Mouse (Mus musculus) embryo, embryonic 11.5 days (tissue): Measurements from ENCODE around the gene Gpd2.

Experiments used
- DNase-seq: peaks from one replicate; pipeline ENCODE4 v3.0.0-alpha.2; 2012; ENCODE audit warnings: low read depth, low spot score

The Gpd2 gene

GRCm38 (mm10) chr2:57251636-57252317 lies 14.3 kb downstream of the Gpd2 start:
- DNase-seq = no peak

DNA sequence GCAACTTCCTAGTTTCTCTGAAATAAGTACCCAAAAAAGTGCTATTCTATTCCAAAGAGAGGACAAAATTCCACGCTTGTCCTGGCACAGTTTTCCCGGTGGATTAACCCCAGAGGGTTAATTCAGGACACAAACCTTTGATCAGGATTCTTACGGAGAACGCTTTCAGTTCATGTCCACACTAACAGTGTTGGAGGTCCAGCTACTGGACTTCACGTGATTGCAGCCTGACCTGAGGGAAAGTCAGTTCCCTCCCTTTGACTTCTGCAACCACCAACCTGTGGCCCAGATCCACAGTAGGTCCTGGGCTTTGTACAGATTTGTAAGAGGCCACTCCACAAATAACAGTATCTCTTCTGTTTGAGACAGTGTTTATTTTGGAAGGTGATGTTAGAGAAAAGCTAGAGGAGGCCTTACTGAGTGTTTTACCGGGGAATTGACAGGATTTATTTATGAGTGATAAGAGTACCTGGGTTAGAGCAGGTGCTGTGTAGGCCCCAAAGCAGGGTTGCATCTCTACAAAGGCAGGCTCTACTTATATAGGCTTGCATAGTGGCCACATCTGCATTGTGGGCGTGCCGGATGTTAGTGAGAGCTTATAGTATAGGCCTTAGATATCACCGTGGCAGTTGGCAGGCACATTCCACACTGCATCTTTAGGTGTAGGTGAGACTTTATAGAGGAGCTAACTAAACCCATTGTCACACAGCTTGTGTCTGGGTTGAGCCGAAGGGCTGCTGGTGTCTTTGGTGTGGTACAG lies 15.3 kb downstream of the Gpd2 start:
- no peak for DNase-seq

DNA sequence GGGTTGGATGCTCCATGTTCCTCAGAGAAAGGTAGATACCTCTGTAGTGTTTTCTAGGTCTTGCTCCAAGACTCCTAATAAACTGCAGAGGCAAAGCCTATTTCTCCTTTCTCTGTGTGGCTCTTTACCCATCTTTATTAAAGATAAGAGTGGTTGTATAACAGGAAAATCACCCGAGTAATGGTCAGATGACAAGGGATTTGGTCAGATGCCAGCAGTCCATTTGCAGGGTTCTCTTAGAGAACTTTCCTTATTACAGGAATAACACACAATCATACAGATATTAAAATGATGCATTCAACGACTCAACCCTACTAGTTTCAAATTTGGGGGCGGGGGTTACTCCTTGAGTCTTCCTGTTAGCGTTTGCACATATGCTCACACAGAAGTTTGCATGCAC lies 16.8 kb downstream of the Gpd2 start:
- no peak for DNase-seq

GRCm38 (mm10) chr2:57255153-57255670 lies 17.8 kb downstream of the Gpd2 start:
- DNase-seq = no peak

DNA sequence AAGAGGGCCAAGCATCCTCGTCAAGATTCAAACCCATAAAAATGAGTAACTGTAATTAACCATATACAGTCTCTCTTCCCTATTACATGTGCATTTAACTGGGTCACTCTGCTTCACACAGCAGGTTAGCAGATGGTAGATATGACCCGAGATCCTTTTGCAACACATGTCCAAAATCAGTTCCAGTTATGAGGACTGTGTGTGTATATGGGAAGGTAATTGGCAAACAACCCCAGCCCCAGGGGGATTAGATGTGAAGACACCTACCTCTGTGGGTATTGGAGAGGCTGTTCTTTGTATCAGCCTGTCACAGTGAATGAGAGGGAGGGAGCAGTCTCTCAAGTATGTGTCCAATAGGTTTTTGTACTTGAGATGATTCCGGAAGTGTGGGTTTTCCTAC lies 18.4 kb downstream of the Gpd2 start:
- no peak for DNase-seq

- DNase-seq = no peak
Observed at GRCm38 (mm10) chr2:57256459-57256858, 19.0 kb downstream of the Gpd2 start.

DNA sequence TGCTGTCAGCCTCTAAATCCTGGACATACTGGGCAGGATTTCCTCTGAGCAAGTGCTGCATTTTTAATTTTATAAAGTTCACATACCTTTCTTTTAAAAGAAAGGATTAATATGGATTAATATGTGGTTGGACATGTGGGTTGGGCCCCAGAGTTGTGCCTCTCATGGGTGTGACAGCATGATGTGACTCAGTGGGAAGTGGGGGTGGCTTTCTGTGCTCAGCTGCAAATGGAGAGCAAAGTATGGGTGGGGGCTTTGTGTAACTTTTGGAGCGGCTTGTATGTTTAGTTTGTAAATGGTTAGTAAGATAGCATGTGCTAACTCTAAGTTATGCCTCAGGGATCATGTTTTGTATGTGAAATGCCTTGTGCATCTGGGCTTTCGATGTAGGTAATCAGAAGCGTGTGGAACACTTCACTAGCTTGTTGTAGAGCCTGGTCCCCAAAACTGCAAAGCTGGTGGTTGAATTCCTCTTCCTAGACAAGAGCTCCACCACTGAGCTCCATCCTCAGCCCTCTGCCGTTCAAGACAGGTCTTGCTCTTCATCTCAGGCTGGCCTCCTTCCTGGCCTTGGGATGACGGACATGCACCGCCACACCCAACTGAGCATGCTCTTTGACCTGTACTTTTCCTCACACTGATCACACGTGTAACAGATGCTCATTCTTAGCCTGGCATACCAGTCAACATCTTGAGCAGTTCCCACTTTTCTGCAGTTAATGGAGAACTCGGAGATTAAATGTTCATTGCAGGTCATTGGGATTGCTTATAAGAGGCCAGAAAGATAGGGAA lies 24.0 kb downstream of the Gpd2 start:
- DNase-seq = no peak

DNA sequence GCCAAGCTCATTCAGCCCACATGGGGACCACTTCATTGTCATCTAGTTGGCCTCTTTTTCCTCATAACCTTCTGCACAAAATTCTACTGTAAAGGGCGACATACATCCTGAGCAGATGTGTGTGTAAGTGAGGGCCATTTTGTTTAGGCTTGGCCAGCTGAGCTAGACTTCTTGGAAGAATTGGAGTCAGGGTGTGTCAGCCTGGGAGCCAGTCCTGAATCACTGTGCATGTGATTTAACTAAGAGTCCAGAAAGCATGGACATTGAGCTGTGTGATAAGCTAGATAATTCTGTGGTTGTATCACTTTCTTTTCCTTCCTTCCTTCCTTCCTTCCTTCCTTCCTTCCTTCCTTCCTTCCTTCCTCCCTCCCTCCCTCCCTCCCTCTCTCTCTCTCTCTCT lies 26.0 kb downstream of the Gpd2 start:
- no peak for DNase-seq

DNA sequence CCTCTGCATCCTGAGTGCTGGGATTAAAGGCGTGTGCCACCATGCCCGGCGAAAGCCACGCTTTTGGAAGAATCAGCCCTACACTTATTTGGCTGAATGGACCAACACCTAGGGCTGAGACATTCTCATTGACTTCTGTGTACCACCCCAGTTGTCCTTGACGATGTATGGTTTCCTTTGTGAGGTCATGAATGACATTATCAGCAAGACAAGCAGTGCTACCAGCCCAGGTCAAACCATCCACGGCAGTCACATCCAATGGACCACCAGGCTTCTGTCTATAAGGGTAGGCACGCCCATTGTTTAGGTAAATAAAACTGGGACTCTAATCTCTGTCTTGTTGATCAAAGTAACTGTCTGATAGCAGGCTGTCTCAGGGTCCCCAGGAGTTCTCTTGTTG lies 27.5 kb downstream of the Gpd2 start:
- DNase-seq = no peak

DNA sequence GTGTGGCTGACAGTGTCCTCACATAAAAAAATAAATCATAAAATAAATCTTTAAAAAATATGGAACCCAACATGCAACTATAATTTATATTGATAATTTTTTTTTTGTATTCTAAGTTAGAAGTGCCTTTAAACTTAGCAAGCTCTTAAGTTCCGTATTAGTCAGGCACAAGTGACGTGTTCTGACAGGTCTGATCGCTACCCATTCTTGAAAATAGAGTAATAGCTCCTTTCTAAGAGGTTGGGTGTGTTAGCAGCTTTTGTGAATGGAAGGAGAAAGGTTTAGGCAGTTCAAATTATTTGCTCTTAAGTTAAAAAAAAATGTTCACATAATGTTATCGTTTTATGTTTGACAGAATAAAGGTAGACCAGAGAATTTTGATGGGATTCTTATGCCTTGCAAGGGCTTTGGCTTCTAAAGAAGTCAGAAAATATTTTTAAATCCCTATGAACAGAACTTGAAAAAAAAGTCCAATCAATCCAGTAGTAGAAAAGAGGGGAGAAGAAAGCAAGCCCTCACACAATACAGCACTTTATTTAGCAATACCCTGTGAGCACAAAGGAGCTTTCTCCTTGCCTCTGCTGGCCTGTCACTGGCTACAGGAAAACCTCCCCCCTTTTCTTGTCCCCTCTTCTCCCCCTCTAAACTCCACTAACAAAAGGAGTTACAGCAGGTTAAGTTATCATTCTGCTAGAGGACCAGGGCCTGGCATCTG lies 29.4 kb downstream of the Gpd2 start:
- no peak for DNase-seq

DNA sequence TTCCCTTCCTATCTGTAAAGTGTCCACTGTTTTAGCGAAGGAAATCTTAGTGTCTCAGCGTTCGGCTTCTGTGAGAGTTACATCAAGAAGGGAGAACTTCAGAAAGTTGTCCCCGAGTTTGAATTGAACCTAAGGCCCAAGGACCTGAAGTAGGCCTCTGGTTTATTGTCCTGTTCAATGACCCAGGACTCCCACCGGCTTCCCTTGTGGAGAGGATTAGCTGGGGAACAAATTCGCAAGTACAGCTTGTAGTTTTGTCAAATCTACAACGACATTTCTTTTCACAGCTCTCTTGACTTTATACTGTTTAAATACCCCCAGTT lies 29.9 kb downstream of the Gpd2 start:
- DNase-seq = no peak

DNA sequence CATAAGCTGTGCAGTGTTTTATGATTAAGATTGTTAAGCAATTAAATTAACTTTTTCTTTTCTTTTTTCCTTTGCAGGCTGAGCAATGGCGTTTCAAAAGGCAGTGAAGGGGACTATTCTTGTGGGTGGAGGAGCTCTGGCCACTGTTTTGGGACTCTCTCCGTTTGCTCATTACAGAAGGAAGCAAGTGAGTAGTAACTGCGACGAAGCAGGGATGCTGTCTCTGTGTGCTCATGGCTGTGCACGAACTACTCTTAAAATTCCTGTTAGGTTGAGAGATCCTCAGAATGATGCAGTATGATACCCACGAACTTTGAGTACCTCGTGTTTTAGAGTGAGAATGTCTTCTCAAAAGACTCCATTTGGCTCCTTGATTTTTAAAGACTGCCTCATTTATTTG lies 30.5 kb downstream of the Gpd2 start:
- no peak for DNase-seq

DNA sequence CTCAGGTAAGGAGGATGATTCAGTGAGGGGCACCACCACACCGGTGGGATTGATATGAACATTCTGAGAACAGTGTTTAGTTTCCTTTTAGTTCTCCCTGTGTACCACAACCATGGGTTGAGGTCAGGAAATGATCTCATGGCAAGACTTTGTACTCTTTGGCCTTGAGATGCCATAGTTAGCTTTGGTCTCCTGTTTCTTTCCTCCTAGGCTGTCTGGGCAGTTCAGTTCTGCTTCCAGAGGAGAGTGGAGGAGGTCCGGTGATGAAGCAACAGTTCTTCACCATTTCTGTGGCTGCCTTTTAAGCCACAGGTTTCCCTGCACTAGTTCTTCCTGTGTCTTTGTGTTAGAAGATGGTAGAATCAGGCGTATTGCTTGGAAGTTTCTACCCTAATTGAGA lies 31.4 kb downstream of the Gpd2 start:
- DNase-seq = no peak

DNA sequence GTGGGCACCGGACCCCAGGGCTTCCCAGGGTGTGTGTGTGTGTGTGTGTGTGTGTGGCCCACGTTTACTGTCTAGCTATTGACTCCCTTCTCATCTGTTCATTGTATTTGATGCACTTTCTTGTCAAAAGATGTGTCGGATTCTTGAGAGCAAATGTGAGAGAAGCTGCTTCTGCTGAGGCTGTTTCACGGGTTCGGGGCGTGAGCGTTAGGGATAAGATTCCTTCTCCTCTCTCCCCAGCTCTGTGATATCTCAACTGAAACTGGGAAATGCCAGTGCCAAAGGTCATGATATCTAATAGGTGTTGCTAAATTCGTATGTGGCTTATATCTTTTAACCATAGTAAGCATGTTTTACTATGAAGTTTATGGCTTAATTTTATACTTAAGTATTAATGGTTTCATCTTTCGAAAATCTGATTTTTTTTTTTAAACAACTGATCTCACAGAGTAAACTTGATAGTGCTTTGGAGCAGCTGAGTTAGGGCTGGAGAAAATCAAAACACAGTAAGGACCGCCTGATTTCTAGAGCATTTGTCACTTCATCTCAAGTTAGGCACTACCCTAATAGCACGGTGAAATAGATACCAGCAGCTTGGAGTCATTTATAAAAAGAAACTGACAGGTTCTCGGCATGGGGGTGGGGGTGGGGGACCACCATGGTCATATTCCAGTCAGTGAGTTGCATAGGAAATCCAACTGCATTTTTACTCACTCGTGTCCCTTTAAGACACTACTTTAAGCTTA lies 32.4 kb downstream of the Gpd2 start:
- no peak for DNase-seq

- no peak for DNase-seq
Observed at GRCm38 (mm10) chr2:57280190-57280723, 42.8 kb downstream of the Gpd2 start.

GRCm38 (mm10) chr2:57283791-57284190 lies 46.4 kb downstream of the Gpd2 start:
- DNase-seq = no peak

DNA sequence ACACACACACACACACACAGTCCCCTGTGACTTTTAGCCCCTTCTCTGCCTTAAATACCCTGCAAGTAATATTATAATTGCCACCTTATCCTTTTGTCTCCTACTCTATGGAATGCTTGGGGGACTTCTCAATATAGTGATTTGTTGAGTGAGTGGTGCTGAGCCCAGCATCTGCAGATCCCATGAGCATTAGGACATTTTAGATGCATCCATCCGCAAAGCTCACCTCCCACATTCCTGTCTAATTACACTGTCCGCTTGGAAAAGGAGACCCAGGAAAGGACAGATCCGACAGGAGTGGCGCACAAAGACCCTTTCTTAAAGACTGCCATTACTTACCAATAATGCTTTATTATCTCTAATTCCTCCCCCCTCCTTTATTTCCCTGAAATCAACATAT lies 47.8 kb downstream of the Gpd2 start:
- DNase-seq = no peak

GRCm38 (mm10) chr2:57287986-57288385 lies 50.6 kb downstream of the Gpd2 start:
- DNase-seq = no peak

GRCm38 (mm10) chr2:57293571-57293970 lies 56.1 kb downstream of the Gpd2 start:
- DNase-seq = no peak

GRCm38 (mm10) chr2:57296069-57296468 lies 58.6 kb downstream of the Gpd2 start:
- no peak for DNase-seq

DNA sequence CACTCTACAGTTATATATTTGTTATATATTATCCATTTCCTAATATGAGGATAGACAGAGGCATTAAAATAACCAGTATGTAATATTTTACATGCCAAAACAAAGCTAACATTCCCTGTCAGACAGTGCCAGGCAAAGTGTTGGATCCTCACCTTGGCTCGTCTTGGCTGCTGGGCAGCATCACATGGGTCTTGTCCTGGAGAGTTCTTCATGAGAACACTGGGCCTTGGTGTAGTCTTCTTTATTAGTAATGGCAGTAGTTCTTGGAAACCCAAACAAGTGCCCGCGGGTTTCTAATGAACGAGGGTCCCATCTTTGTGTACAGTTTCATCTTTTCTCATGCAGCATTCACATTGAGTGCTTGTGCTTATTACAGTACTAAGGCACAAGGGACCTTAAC lies 59.8 kb downstream of the Gpd2 start:
- DNase-seq = no peak
